Mouse (Mus musculus): ENCODE results near the gene Stx5a. TPM values are rescaled to one million over a fixed set of nuclear protein-coding genes. Genes with fewer than 3 reads are reported as not detected.
A peak's percentile ranks its signal among the peaks of the same experiment; 100 is the strongest.
"Not testable (repeated sequence)": the region's sequence is repeated elsewhere in the genome, so short reads cannot be mapped to it uniquely, and the experiment has no call there.

Gene Stx5a
- polyA plus RNA-seq, 1 experiment from 2014 or later, result 122 TPM

DNA sequence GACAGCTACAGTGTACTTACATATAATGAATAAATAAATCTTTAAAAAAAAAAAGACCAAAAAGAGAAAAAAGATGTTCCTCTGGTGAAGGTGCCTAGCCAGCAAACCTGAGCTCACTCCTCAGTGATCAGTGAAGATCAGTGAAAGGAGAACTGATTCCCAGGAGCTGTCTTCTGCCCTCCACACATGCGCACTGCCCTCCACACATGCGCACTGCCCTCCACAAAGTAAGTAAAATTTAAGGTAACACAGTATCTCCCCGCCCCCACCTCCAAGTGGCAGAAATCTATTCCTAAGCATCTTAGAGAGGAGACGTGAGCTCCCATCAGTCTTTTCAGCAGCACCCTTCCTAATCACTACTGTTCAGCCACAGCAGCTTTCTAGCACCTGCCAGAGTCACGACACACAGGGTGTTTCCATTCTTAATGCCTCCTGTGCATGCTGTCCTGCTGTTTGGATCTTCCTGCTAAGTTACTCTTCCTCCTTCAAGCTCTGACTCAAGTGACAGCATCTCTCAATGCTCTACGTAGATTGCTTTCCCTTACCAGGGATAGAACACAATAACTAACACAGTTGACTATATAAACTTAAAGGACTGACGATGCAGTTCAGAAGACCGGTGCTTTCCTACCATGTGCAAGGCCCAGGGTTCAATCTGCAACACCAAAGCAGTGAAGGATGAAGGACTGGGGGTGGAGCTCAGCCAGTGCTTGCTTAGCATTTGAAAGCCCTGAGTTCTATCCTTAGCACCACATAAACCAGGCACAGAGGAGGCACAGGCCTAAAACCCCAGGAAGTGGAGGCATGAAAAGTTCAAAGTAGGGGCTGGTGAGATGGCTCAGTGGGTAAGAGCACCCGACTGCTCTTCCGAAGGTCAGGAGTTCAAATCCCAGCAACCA, 25.1 kb upstream of the Stx5a start:
- H3K27me3 ChIP-seq (ENCODE audit: insufficient read depth, low read length), result no peaks in the 10 kb centered on the region
- TF ChIP-seq CTCF (IDR thresholded peaks at IDR 0.05; ENCODE audit: low read depth), result no peak
- ATAC-seq (ENCODE audit: insufficient read depth) (no peak), DNase-seq (no peak)
- H3K9me3 ChIP-seq (ENCODE audit: low read depth, low read length), result no peaks in the 10 kb centered on the region
- 68% methylated on average over 10 of the region's 10 CpGs for WGBS
- 0 out of 2 replicates have a peak overlapping the region, but pooled peaks have one; percentile 18 for H3K27ac ChIP-seq (ENCODE audit: low read depth)
- no peak overlapping the region for H3K9ac ChIP-seq
- no peak overlapping the region for H3K4me3 ChIP-seq (ENCODE audit: low read depth, low read length)
- peaks cover 17% of the 10 kb centered on the region for H3K36me3 ChIP-seq (ENCODE audit: insufficient read depth)
- H3K4me2 ChIP-seq, result no peak overlapping the region
- peaks cover 11% of the 10 kb centered on the region for H3K4me1 ChIP-seq (ENCODE audit: insufficient read depth)

DNA sequence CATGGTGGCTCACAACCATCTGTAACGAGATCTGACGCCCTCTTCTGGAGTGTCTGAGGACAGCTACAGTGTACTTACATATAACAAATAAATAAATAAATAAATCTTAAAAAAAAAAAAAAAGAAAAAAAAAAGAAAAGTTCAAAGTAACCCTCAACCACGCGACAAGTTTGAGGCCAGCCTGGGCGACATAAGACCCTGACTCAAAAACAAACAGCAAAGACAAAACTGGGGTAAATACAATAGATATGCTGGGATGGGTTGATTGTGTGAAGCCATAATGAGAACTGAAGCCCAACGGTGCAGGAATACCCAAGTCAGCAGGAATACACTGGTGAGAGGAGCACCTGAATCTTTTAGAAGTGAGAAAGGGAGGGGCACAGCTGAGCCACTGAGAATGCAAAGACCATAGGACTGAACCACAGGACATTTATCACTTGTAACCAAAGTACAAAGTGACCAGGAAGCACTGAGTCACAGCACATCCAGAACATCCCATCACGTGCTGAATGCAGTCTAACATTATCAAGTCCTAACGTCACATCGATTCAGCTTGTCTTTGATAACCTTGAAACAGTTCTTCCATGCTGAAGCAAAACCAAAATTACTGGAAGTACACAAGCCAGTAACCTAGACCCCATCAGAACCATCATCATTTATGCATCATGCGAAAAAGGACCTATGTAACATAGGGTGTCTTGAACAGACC, 24.3 kb upstream of the Stx5a start:
- H3K4me1 ChIP-seq (ENCODE audit: insufficient read depth), result peaks cover 6% of the 10 kb centered on the region
- no peak overlapping the region for H3K4me2 ChIP-seq
- H3K36me3 ChIP-seq (ENCODE audit: insufficient read depth), result 0 out of 2 replicates have a peak, but pooled peaks cover 9% of the 10 kb centered on the region
- ATAC-seq (ENCODE audit: insufficient read depth), result no peak
- WGBS, result 77% methylated on average over 8 of the region's 10 CpGs
- no peak overlapping the region for H3K4me3 ChIP-seq (ENCODE audit: low read depth, low read length)
- no peaks in the 10 kb centered on the region for H3K27me3 ChIP-seq (ENCODE audit: insufficient read depth, low read length)
- TF ChIP-seq CTCF (IDR thresholded peaks at IDR 0.05; ENCODE audit: low read depth), result no peak
- no peak for DNase-seq
- no peaks in the 10 kb centered on the region for H3K9me3 ChIP-seq (ENCODE audit: low read depth, low read length)
- no peak overlapping the region for H3K9ac ChIP-seq
- no peak overlapping the region for H3K27ac ChIP-seq (ENCODE audit: low read depth)

DNA sequence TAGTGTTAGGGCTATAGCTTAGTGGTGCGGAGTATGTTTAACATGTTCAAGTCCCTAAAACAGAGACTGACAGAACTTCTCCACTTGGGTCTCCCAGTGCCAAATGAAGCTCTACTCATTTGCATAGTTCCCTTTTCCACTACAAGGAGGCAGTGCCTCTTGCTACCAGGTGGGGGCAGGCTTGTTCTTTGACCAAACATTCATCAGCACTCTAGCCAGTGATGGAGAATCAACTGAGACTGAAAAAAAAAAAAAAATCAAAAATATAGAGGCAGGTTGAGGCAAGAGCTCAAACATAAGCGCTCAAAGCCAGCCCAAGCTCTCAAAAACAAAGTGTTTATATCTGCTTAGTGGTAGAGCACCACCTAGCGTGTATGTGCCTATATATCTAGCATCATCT, 22.9 kb upstream of the Stx5a start:
- Histone ChIP-seq H3K9ac (no peak overlapping the region), H3K4me1 (ENCODE audit: insufficient read depth) (peaks cover 5% of the 10 kb centered on the region; the same call in 1 of the 2 replicates), H3K9me3 (ENCODE audit: low read depth, low read length) (no peaks in the 10 kb centered on the region), H3K4me3 (ENCODE audit: low read depth, low read length) (no peak overlapping the region), H3K36me3 (ENCODE audit: insufficient read depth) (no peaks in the 10 kb centered on the region), H3K4me2 (no peak overlapping the region), H3K27me3 (ENCODE audit: insufficient read depth, low read length) (no peaks in the 10 kb centered on the region), H3K27ac (ENCODE audit: low read depth) (no peak overlapping the region)
- DNase-seq, result peak; percentile 80
- peak; percentile 76 for TF ChIP-seq CTCF (IDR thresholded peaks at IDR 0.05; ENCODE audit: low read depth)
- no peak for ATAC-seq (ENCODE audit: insufficient read depth)
- 61% methylated on average over 3 of the region's 3 CpGs for WGBS

DNA sequence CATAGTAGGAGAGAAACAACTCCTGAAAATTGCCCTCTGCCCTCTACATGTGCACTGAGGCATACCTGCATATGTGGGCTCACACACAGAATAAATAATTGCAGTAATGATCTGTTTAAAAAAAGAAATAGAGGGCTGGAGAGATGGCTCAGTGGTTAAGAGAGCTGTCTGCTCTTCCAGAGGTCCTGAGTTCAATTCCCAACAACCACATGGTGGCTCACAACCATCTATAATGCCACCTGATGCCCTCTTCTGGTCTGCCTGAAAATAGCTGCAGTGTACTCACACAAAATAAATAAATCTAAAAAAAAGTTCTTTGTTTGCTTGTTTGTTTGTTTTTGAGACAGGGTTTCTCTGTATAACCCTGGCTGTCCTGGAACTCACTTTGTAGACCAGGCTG, 22.2 kb upstream of the Stx5a start:
- DNase-seq; H3K9ac ChIP-seq; H3K9me3 ChIP-seq (ENCODE audit: low read depth, low read length); H3K4me3 ChIP-seq (ENCODE audit: low read depth, low read length); H3K4me1 ChIP-seq (ENCODE audit: insufficient read depth); H3K27me3 ChIP-seq (ENCODE audit: insufficient read depth, low read length); H3K36me3 ChIP-seq (ENCODE audit: insufficient read depth); H3K27ac ChIP-seq (ENCODE audit: low read depth); H3K4me2 ChIP-seq; ATAC-seq (ENCODE audit: insufficient read depth): not testable (repeated sequence)
- TF ChIP-seq CTCF (IDR thresholded peaks at IDR 0.05; ENCODE audit: low read depth), result peak; percentile 26; the same call in 1 of the 2 replicates

DNA sequence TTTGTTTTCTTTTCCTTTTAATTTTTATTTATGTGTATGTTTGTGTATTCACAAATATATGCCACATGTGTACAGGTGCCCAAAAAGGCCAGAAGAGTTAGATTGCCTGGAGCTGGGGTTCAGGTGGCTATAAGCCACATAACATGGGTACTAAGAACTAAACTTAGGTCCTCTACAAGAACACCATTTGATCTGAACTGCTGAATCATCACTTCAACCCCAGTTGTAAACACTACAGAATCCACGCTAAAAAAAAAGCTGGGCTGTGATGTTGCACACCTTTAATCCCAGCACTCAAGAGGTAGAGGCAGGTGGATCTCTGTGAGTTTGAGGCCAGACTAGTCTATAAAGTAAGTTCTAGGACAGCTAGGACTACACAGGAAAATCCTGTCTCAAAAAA, 19.8 kb upstream of the Stx5a start:
- TF ChIP-seq CTCF (IDR thresholded peaks at IDR 0.05; ENCODE audit: low read depth), result no peak
- H3K27ac ChIP-seq (ENCODE audit: low read depth), result no peak overlapping the region
- H3K27me3 ChIP-seq (ENCODE audit: insufficient read depth, low read length), result no peaks in the 10 kb centered on the region
- H3K9ac ChIP-seq, result no peak overlapping the region; the same call in 1 of the 2 replicates
- no peak overlapping the region for H3K4me3 ChIP-seq (ENCODE audit: low read depth, low read length)
- peak overlapping the region; percentile 72 for H3K4me2 ChIP-seq
- H3K4me1 ChIP-seq (ENCODE audit: insufficient read depth), result peaks cover 12% of the 10 kb centered on the region; the same call in 1 of the 2 replicates
- no peak for ATAC-seq (ENCODE audit: insufficient read depth)
- no peaks in the 10 kb centered on the region for H3K9me3 ChIP-seq (ENCODE audit: low read depth, low read length)
- no peak for DNase-seq
- 58% methylated on average over 1 of the region's 1 CpGs for WGBS
- peaks cover 24% of the 10 kb centered on the region for H3K36me3 ChIP-seq (ENCODE audit: insufficient read depth)

DNA sequence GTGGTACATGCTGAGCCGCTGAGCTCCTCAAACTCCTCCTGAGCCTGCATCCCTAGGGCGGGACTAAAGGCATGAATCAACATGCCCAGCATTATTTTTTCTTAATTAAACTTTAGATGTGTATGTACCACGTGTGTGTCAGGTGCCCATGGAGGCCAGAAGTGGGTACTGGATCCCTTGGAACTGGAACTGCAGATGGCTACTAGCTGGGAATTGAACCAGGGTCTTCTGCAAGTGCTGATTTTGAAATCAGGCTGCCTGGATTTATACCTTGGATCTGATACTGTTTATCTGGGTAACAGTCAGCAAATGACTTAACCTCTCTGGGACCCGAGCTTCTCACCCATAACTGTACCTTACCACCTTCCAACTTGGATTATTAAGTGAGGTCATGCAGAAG, 19.2 kb upstream of the Stx5a start:
- ATAC-seq (ENCODE audit: insufficient read depth), result no peak
- no peak for TF ChIP-seq CTCF (IDR thresholded peaks at IDR 0.05; ENCODE audit: low read depth)
- no peak for DNase-seq
- Histone ChIP-seq H3K27ac (ENCODE audit: low read depth) (peak overlapping the region; percentile 97), H3K9me3 (ENCODE audit: low read depth, low read length) (no peaks in the 10 kb centered on the region), H3K9ac (peak overlapping the region; percentile 98), H3K4me3 (ENCODE audit: low read depth, low read length) (peak overlapping the region; percentile 74), H3K4me1 (ENCODE audit: insufficient read depth) (peaks cover 12% of the 10 kb centered on the region; the same call in 1 of the 2 replicates), H3K4me2 (peak overlapping the region; percentile 72), H3K27me3 (ENCODE audit: insufficient read depth, low read length) (no peaks in the 10 kb centered on the region), H3K36me3 (ENCODE audit: insufficient read depth) (peaks cover 31% of the 10 kb centered on the region)
- 51% methylated on average over 4 of the region's 4 CpGs for WGBS

DNA sequence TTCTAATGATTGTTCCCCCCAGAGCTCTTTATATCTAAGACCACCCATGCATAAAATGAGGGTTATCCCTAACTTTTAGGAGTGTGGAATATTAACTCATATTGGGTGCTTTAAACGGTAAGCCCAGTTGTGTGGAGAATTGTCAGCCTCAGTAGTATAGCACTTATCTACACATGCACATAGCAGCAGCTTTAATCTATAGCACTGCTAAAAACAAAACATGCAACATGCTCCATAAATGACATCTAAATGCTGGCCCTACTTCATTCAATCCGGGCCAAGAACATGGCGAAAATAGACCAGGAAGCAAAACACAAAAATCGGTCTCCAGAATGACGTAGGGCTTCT, 18.7 kb upstream of the Stx5a start:
- Histone ChIP-seq H3K4me1 (ENCODE audit: insufficient read depth) (peaks cover 12% of the 10 kb centered on the region; the same call in 1 of the 2 replicates), H3K4me3 (ENCODE audit: low read depth, low read length) (peak overlapping the region; percentile 74), H3K27me3 (ENCODE audit: insufficient read depth, low read length) (no peaks in the 10 kb centered on the region), H3K36me3 (ENCODE audit: insufficient read depth) (peaks cover 32% of the 10 kb centered on the region), H3K9me3 (ENCODE audit: low read depth, low read length) (no peaks in the 10 kb centered on the region), H3K27ac (ENCODE audit: low read depth) (peak overlapping the region; percentile 97), H3K9ac (peak overlapping the region; percentile 98), H3K4me2 (peak overlapping the region; percentile 72)
- under 1% methylated on average over 5 of the region's 5 CpGs for WGBS
- DNase-seq (no peak), ATAC-seq (ENCODE audit: insufficient read depth) (peak; percentile 3; the same call in 1 of the 2 replicates)
- no peak for TF ChIP-seq CTCF (IDR thresholded peaks at IDR 0.05; ENCODE audit: low read depth)

Measured in lung, embryonic 14.5 days (tissue).